Mouse (Mus musculus) gastrocnemius, adult 2 months (tissue): ENCODE data around the gene Fgfr2. TPM values are rescaled to one million over a fixed set of nuclear protein-coding genes. Genes with fewer than 3 reads are reported as not detected.

Experiments
- DNase-seq: peaks from one replicate; pipeline ENCODE4 v3.0.0; 2022
- H3K27ac ChIP-seq: fragments of 200-600 bp; 2 replicates; pipeline ENCODE4 v1.8.1; 2022; ENCODE audit warnings: mild to moderate bottlenecking
- H3K4me3 ChIP-seq: fragments of 200-600 bp; 2 replicates; pipeline ENCODE4 v1.8.1; 2022; ENCODE audit warnings: mild to moderate bottlenecking, moderate library complexity
- CTCF ChIP-seq: fragments of 200-600 bp; IDR thresholded peaks from 2 replicates; pipeline ENCODE4 v1.8.1; 2022; ENCODE audit warnings: antibody characterized with exemption, mild to moderate bottlenecking, moderate library complexity
- intact Hi-C: fragments of 180-260 bp; cut with DNase I; formaldehyde crosslinking; loops from one replicate; pipeline ENCODE4 v1.15.1; 2025
- total RNA-seq, 2 experiments: library from RNA; stranded (reverse); gene quantifications; 2 replicates each; pipeline ENCODE4 v1.2.3; 2021

The Fgfr2 gene
- total RNA-seq, 2 experiments from 2014 or later, result 0.15 to 0.33 TPM

DNA sequence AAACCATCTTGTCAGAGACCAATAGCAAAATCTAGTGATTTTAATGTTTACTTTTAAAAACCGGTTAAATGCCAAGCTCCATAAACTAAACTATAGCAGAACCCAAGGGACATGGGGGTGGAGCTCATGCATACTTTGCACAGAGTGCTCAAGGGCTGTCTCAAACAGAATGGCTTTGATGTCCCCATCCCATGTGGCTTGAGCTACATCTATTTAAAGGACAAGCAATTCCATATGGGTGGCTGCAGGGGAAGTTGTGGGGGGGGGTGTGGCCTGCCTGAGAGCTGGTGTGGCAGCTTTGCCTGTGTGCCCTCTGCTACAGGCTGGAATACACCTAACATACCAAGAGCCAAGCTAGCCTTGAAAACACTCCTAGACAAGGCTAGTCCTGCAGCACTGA, 98.5 kb downstream of the Fgfr2 start:
- TF ChIP-seq CTCF, result no peak
- Histone ChIP-seq H3K27ac (no peak overlapping the region), H3K4me3 (no peak overlapping the region)
- intact Hi-C loops, result no loop called here
- no peak for DNase-seq

DNA sequence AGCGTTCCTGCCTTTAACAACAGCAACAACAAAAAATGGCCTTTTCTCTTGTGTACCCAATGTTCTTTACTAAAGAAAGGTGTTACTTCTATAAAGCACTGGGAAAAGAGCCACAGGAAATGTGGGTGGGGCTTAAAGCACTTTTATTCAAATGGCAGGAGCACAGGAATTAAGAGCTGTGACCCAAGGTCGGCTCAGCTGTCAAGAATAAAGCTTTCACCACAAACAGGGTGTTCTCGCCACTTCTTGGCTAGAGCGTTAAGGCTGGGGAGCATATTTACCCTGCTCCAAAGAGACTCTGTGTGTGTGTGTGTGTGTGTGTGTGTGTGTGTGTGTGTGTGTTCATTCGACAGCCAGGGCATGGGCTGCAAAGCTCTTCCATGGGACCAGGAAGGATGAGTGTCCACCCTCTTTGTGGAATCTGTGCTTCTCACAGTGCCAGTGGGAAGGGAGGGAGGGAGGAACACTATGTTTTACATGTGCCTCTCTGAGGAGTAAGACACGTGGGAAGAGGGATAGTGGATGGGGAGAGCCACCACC, 103.6 kb downstream of the Fgfr2 start:
- H3K27ac ChIP-seq, result peak overlapping the region; percentile 54
- DNase-seq, result no peak
- no peak overlapping the region for H3K4me3 ChIP-seq
- no peak for TF ChIP-seq CTCF
- intact Hi-C loops, result no loop called here

DNA sequence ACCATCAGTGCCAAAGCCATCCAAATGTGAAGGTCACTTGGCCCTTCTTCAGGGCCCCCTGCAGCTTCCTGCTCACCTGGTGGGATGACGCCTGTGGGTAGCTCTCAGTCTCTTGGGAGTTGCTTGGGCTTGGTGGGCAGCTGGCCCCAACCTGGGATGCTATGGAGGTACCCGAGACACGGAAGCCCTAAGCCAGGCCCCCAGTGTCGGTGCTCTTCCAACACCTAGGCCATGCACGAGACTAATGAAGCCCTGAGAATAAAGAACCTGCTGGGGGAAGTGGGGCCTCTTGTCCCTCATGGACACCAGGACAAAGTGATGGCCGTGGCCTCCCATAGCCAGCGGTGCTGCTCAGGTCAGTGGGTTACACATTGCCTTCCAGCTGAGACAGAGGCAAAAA, 104.2 kb downstream of the Fgfr2 start:
- intact Hi-C loops, result no loop called here
- no peak for DNase-seq
- H3K27ac ChIP-seq, result peak overlapping the region; percentile 24
- no peak overlapping the region for H3K4me3 ChIP-seq
- TF ChIP-seq CTCF, result no peak

DNA sequence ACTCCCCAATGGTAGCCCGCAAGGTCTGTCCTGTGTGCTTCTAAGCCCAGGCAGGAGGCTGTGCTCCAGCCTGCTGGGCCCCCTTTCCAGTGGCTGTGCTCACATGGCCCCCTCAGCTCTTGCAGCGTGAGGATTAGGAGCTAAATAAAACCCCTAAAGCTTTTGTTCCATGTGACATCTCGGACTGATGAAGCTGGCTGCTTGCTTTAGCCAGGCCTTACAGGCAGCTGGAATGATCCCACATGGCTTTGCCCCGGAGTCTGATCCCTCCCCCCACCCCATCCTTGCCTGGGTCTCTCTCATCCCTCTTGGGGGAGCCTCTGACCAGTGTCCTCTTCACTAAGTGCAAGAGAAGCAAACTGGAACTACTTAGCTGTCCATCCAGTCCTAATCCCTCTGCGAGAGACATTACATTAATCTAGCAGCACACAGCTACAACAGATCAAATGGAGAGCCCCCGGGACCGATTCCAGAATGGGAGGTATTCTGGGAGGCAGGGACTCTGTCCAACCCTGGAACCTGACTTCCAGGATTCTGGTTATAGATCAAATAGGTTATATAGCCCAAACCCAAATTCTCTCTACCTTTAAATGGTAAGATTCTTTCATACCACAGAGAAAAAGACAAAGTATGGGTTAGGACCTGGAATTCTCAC, 107.6 kb downstream of the Fgfr2 start:
- Histone ChIP-seq H3K4me3 (peak overlapping the region; percentile 39), H3K27ac (peak overlapping the region; percentile 73)
- intact Hi-C loops, result no loop called here
- no peak for TF ChIP-seq CTCF
- DNase-seq, result no peak

DNA sequence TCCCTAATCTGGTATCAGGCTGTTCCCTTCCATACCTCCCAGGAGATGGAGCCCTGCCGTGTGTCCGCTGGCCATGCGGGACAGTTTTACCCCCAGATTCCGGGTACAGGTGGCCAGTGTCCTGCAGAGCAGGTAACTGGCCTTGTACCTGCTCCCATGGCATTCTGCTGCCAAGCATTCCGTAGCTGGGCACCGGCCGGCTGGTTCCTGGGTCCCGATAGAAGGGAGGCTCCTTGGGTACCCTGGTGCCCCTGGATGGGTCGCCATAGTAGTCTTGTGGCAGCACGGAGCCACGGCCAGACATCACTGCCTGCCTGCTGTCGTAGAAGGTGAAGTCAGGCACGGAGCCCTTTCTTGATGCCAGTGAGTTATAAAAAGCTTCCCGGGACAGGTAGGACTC, 108.5 kb downstream of the Fgfr2 start:
- DNase-seq, result no peak
- intact Hi-C loops, result no loop called here
- peak overlapping the region; percentile 73 for H3K27ac ChIP-seq
- peak overlapping the region; percentile 39; the same call in 1 of the 2 replicates for H3K4me3 ChIP-seq
- TF ChIP-seq CTCF, result no peak

DNA sequence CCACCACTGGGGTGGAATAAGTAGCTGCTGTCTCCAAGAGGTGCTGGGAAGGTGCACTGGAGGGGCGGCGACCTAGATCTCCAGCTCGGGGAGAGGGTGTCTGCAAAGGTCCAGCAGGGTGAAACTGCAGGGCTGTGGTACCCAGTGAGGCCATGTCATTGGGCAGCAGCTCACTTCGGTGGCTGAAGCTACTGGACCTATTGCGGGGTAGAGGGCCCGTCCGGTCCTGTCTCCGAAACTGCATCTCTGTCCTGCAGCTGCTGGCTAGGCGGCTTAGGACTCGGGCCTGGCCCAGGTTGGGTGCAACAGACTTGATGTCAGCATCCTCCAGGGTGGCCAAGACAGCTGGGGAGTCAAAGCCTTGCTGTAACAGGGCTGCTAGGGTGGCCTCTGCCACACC, 109.2 kb downstream of the Fgfr2 start:
- intact Hi-C loops, result no loop called here
- no peak for DNase-seq
- Histone ChIP-seq H3K27ac (no peak overlapping the region; the same call in 1 of the 2 replicates), H3K4me3 (no peak overlapping the region)
- TF ChIP-seq CTCF, result no peak

DNA sequence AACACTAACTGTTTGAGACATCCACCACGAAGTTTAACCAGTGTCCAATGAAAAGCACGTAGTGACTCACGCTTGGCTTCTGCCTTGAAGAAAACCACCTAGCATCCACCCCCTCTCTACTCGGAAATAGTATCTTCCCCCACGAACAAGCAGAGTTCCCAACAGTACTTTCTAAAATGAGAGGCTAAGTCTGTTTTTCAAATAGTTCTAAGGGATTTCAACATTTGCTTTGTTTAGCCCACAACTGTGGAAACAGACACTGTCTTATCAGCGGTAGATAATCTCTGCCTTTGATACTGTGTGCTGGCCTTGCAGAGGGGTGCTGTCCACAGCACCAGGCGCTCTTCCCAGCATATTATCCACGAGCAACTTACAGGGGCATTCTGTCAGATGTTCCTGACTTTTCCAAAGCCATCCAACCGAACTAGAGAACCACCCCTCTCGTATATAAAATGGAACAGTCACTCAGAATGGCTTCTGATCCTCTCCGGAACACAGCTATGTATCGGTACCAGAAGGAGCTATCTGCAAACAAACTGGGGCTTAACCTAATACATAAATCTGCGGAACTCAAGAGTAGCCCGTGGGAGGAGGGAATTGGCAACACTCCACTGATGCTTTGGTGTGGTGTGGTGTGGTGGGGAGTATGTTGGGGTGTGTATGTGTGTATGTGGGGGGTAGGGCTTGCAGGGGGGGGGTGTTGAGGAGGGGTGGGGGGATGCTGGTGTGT, 110.3 kb downstream of the Fgfr2 start:
- TF ChIP-seq CTCF, result no peak
- Histone ChIP-seq H3K4me3 (no peak overlapping the region), H3K27ac (peak overlapping the region; percentile 24; the same call in 1 of the 2 replicates)
- intact Hi-C loops, result no loop called here
- DNase-seq, result no peak

DNA sequence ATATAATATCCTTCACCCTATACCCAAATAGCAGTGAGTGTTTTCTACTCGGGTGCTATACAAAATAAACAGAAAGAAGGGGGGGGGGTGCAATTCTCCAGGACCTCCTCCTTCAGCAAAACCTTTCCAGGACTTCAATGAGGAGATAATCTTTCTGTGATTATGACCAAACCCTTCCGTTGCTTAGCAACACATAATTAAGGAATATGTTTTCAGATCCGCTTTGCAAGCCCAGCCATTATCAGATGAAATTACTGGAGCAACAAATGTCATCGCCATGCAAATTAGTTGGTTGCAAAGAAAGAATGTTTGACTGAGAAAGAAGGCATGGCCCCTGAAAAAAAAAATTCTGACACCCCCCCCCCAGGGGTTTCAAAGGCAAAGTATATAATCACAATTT, 111.5 kb downstream of the Fgfr2 start:
- H3K4me3 ChIP-seq, result no peak overlapping the region
- no peak for DNase-seq
- no peak for TF ChIP-seq CTCF
- peak overlapping the region; percentile 53; the same call in 1 of the 2 replicates for H3K27ac ChIP-seq
- intact Hi-C loops, result no loop called here

DNA sequence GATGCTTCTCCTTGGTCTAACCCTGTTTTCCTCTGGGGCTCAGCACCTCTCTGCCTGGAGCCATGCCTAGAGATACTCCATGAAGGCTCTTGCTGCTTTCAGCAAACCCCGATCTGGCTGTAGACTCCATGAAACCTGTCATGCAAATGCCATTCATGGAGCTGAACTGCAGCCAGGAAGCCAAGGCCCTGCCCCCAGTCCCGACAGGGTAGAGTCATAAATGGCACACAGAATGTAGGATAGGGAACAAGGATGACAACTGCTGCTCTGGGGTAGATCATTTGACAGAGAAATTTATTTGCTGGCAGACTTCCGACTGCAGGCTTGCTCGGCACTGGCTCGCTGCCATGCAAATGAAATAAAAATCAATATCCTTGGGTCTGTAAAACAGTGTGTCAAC, 112.0 kb downstream of the Fgfr2 start:
- H3K27ac ChIP-seq, result peak overlapping the region; percentile 53
- intact Hi-C loops, result no loop called here
- DNase-seq, result peak; percentile 60
- no peak for TF ChIP-seq CTCF
- peak overlapping the region; percentile 1; the same call in 1 of the 2 replicates for H3K4me3 ChIP-seq

DNA sequence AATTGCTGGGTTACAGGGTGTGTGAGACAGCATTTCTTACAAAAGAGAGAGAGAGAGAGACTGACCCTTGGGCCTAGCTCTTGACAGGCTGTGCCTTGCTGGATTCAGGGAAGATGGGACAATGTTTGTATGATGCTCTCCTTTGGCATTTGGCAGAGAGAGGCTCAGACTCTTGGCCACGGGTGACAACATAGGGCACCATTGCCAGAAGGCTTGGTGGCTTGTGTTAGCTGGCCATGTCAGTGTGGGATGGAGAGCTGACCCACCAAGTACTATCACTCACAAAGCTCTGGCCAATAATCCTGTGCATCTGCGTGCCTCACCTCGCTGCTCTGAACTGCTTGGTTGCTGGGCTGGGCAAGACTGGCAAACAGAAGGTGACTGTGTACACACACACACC, 112.7 kb downstream of the Fgfr2 start:
- no peak for TF ChIP-seq CTCF
- DNase-seq, result no peak
- H3K27ac ChIP-seq, result peak overlapping the region; percentile 20
- no peak overlapping the region for H3K4me3 ChIP-seq
- intact Hi-C loops, result no loop called here

DNA sequence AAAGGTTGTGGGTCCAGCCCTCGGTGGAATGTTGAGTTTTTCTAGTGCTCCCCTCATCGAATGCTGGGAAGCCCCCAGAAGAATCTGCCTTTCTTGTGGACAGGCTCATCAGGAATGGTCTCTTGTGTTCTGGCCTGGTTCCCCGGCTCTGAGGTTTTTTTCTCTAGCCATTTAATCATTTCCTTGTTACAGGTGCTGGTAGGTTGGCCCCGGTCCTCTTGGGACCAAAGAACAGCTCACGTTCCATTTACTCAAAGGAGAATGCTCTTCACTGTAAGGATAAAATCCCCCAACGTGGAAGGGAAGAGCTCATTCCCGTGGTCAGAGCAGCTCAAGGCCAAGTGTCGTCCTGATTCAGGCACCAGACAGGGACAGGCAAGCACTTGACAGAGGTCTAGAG, 113.5 kb downstream of the Fgfr2 start:
- intact Hi-C loops, result no loop called here
- no peak for TF ChIP-seq CTCF
- peak overlapping the region; percentile 74; the same call in 1 of the 2 replicates for H3K27ac ChIP-seq
- DNase-seq, result no peak
- no peak overlapping the region for H3K4me3 ChIP-seq

DNA sequence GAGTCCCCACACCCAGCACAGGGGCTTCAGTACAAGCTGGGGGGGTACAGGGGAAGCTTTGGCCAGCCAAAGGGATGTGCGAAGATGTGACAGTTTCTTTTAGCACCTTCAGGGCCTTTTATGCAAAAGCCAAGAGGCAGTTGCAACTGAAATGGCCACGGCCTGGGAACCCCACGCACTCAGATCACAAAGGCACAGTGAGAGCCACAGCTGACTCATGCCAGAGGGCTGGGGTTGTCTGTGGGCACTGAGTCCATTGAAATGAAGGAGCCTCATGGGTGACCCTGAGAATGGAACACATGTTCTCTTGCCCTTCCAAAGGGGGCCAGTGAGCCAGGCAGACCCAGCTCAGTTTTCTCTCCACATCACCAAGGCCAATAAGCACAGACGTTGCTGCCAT, 114.5 kb downstream of the Fgfr2 start:
- TF ChIP-seq CTCF, result no peak
- intact Hi-C loops, result no loop called here
- H3K27ac ChIP-seq, result peak overlapping the region; percentile 74; the same call in 1 of the 2 replicates
- H3K4me3 ChIP-seq, result no peak overlapping the region
- DNase-seq, result no peak

DNA sequence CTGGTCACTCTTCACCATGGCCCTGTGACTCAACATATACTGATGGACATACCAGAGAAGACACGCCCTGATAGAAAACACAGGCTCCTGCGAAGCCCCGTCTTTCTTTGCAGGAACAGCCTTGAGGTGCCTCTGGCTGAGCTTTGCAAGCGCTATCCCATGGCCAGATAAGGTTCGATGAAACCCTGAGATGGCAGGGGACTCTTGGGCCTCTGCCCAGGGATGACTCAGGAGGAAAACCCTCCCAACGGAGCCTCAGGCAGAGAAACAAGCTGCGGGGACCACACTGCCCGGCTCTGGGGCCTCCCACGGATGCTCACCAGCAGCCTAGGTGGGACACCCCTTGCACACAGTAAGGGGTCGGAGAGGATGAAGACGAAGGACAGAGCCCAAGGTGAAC, 115.8 kb downstream of the Fgfr2 start:
- TF ChIP-seq CTCF, result no peak
- Histone ChIP-seq H3K4me3 (no peak overlapping the region), H3K27ac (peak overlapping the region; percentile 74)
- intact Hi-C loops, result no loop called here
- peak; percentile 74 for DNase-seq
